Mouse (Mus musculus) kidney, postnatal 0 days (tissue): Measurements from ENCODE around the gene Smok3b. TPM values are rescaled to one million over a fixed set of nuclear protein-coding genes. Genes with fewer than 3 reads are reported as not detected.
"Not testable (repeated sequence)": the region's sequence is repeated elsewhere in the genome, so short reads cannot be mapped to it uniquely, and the experiment has no call there.

ENCODE experiments used
- ATAC-seq: fragments of 200-750 bp; cut with Nextera tagmentation; replicated peaks from 2 replicates; pipeline ENCODE4 v1.8.0; 2017; ENCODE audit warnings: low read depth, moderate number of reproducible peaks, moderate TSS enrichment, moderate library complexity; ENCODE audit not compliant: low FRiP score
- DNase-seq: peaks from one replicate; pipeline ENCODE4 v3.0.0-alpha.2; 2016; ENCODE audit warnings: low spot score
- H3K27ac ChIP-seq: fragments of 300-500 bp; sonication (generic); 2 replicates; pipeline ENCODE4 v1.5.1; 2014; ENCODE audit warnings: mild to moderate bottlenecking
- H3K27me3 ChIP-seq: fragments of 300-500 bp; sonication (generic); 2 replicates; pipeline ENCODE4 v1.6.1; 2014; ENCODE audit warnings: low read length, mixed read lengths; ENCODE audit not compliant: insufficient read depth
- H3K36me3 ChIP-seq: fragments of 300-500 bp; sonication (generic); 2 replicates; pipeline ENCODE4 v1.6.1; 2014; ENCODE audit warnings: low read length, mixed read lengths; ENCODE audit not compliant: insufficient read depth
- H3K4me1 ChIP-seq: fragments of 300-500 bp; sonication (generic); replicated peaks from 2 replicates; pipeline ENCODE4 v1.6.1; 2014; ENCODE audit warnings: antibody characterized with exemption, low read length, mixed read lengths; ENCODE audit not compliant: insufficient read depth
- H3K4me2 ChIP-seq: fragments of 300-500 bp; sonication (generic); 2 replicates; pipeline ENCODE4 v1.6.1; 2014; ENCODE audit warnings: mild to moderate bottlenecking, low read length, moderate library complexity, mixed read lengths
- H3K4me3 ChIP-seq: fragments of 300-500 bp; sonication (generic); replicated peaks from 2 replicates; pipeline ENCODE4 v1.5.1; 2014; ENCODE audit warnings: low read depth, low read length
- H3K9ac ChIP-seq: fragments of 300-500 bp; sonication (generic); 2 replicates; pipeline ENCODE4 v1.6.1; 2014; ENCODE audit warnings: low read depth, low read length
- H3K9me3 ChIP-seq: fragments of 300-500 bp; sonication (generic); replicated peaks from 2 replicates; pipeline ENCODE4 v1.6.1; 2016; ENCODE audit warnings: low read length, inconsistent platforms, mixed read lengths
- CTCF ChIP-seq: IDR thresholded peaks from 2 replicates; pipeline ENCODE4 v1.5.1; 2016; ENCODE audit warnings: antibody characterized with exemption, low read depth, mild to moderate bottlenecking, moderate library complexity
- WGBS: fragments of 180-500 bp; shearing (Covaris S2); extraction: QIAGEN DNeasy Blood & Tissue Kit; methylation state at CpG from one replicate; pipeline ENCODE4 v1.1.7; 2014; 5-methylcytosine and 5-hydroxymethylcytosine counted together
- polyA plus RNA-seq: library from polyadenylated mRNA; unstranded; fragments of >200 nt; fragmentation: Nextera tagmentation; extraction: Ambion mirVana; gene quantifications from 2 replicates; pipeline ENCODE4 v1.2.1, GENCODE M21; 2015

Gene Smok3b
- polyA plus RNA-seq, result not detected in 2 replicates

DNA sequence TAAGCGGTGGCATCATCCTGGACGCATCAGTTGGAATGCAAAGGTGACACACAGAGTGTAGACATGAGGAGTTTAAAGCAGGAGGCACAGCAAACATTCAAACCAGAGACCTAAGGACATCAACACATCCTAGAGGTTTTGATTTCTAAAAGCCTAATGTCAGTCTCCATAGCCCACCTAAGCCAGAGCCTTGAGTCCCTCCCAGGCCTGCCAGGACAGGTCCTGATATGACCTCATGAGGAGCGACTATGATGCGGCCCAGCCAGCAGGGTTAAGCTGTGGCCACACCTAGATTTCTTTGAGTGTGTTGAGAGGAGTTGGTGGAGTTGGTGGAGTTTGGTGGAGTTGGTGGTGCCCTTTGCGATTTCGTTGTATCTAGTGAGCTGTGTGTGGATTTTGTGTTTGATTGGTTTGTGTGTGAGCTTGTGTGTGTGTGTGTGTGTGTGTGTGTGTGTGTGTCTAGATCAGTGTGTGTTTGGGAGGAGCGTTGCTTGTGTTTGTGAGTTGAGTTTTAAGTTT is at the start of gene Smok3b, which contains the start of gene Smok3a:
Smok3b (plus strand) TSS at position 469 of the 519 bp plus-strand sequence.
Smok3a (plus strand) TSS at position 301 of the 519 bp plus-strand sequence.
- DNase-seq, H3K36me3 ChIP-seq, H3K27ac ChIP-seq, H3K4me3 ChIP-seq, ATAC-seq, H3K4me2 ChIP-seq, H3K9me3 ChIP-seq, H3K9ac ChIP-seq, H3K27me3 ChIP-seq, H3K4me1 ChIP-seq: not testable (repeated sequence)
- 84% methylated on average over 3 of the region's 7 CpGs for WGBS

- Histone ChIP-seq H3K36me3 (no peaks in the 10 kb centered on the region), H3K4me3 (no peak overlapping the region), H3K4me2 (no peak overlapping the region), H3K27ac (no peak overlapping the region), H3K27me3 (no peaks in the 10 kb centered on the region), H3K9me3 (no peaks in the 10 kb centered on the region), H3K9ac (no peak overlapping the region), H3K4me1 (no peaks in the 10 kb centered on the region)
- ATAC-seq (no peak), DNase-seq (no peak)
- TF ChIP-seq CTCF, result peak; percentile 18; the same call in 1 of the 2 replicates
- 67% methylated on average over 2 of the region's 2 CpGs for WGBS
Observed at GRCm38 (mm10) chr5:137973161-137973560, 48.1 kb upstream of the Smok3b start.

DNA sequence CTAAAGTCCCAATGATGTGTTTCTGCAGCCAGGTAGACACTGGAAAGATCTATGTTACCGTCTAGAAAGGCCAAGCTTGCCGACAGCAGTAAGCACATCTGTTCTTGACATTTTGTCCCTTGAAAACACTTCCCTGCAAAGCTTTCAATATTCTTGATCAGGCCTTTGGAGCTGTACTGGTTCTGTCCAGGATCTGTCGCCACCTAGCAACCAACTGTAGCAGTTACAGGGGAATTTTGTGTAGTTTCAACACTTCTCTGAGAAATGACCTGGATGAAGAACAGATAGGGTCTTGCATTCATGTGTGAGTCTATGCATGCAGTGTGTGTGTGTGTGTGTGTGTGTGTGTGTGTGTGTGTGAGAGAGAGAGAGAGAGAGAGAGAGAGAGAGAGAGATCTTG is 47.5 kb upstream of the Smok3b start:
- Histone ChIP-seq H3K36me3 (no peaks in the 10 kb centered on the region), H3K27ac (no peak overlapping the region), H3K9ac (no peak overlapping the region), H3K4me1 (no peaks in the 10 kb centered on the region), H3K4me3 (no peak overlapping the region), H3K27me3 (no peaks in the 10 kb centered on the region), H3K4me2 (no peak overlapping the region), H3K9me3 (no peaks in the 10 kb centered on the region)
- DNase-seq (peak; percentile 41), ATAC-seq (no peak)
- 48% methylated on average over 3 of the region's 3 CpGs for WGBS
- peak; percentile 59 for TF ChIP-seq CTCF

GRCm38 (mm10) chr5:137974724-137975123 is 46.5 kb upstream of the Smok3b start:
- Histone ChIP-seq H3K27me3 (no peaks in the 10 kb centered on the region), H3K27ac (no peak overlapping the region), H3K4me1 (no peaks in the 10 kb centered on the region), H3K4me2 (no peak overlapping the region), H3K36me3 (no peaks in the 10 kb centered on the region), H3K9ac (no peak overlapping the region), H3K9me3 (no peaks in the 10 kb centered on the region), H3K4me3 (no peak overlapping the region)
- ATAC-seq (no peak), DNase-seq (no peak)
- 71% methylated on average over 3 of the region's 3 CpGs for WGBS
- TF ChIP-seq CTCF, result no peak

GRCm38 (mm10) chr5:137975434-137975833 is 45.8 kb upstream of the Smok3b start:
- Histone ChIP-seq H3K36me3 (no peaks in the 10 kb centered on the region), H3K4me3 (no peak overlapping the region), H3K9ac (no peak overlapping the region), H3K27ac (no peak overlapping the region), H3K4me1 (no peaks in the 10 kb centered on the region), H3K9me3 (no peaks in the 10 kb centered on the region), H3K27me3 (no peaks in the 10 kb centered on the region), H3K4me2 (no peak overlapping the region)
- WGBS, result 60% methylated on average over 1 of the region's 1 CpGs
- DNase-seq, result no peak
- ATAC-seq, result no peak
- no peak for TF ChIP-seq CTCF

DNA sequence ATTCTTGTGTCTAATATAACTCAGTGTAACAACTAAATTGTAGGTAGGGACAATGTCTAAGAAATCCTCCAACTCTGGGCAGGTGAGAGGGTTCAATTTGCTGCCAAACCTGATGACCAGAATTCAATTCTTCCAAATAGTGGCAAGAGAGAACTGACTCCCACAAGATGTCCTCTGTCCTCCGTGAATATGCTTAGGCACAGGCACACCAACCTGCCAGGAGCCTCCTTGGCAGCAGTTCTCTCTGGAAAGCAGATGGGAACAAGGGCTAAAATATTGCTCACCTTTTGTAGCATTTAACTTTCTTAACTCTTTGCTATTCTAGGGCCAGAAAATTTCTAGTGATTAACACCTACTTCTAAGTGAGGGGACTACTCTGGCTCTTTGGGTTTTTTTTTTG is 43.9 kb upstream of the Smok3b start:
- WGBS, result 30% methylated on average over 1 of the region's 1 CpGs
- Histone ChIP-seq H3K4me2 (no peak overlapping the region), H3K9ac (no peak overlapping the region), H3K4me3 (no peak overlapping the region), H3K36me3 (no peaks in the 10 kb centered on the region), H3K4me1 (no peaks in the 10 kb centered on the region), H3K27me3 (no peaks in the 10 kb centered on the region), H3K9me3 (no peaks in the 10 kb centered on the region), H3K27ac (no peak overlapping the region)
- TF ChIP-seq CTCF, result no peak
- no peak for DNase-seq
- no peak for ATAC-seq

DNA sequence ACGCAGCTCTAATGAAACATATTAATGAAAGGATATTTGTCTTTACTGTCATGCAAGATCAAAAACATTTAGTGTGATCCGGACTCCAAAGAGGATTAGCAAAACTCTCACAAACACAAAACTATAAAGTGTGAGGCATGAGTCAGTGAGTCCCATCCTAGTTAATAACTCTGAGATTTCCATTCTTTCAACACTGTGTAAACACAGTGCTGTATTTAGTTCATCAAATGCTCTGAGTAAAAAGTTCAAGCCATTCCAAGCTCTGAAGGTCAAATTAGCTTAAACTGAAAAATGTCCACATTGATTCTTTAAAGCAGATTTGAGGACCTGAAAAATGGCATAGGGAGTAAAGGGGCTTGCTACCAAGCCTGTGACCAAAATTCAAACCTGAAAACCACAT is 42.1 kb upstream of the Smok3b start:
- Histone ChIP-seq H3K9me3 (no peaks in the 10 kb centered on the region), H3K4me2 (no peak overlapping the region), H3K27ac (no peak overlapping the region), H3K36me3 (no peaks in the 10 kb centered on the region), H3K27me3 (no peaks in the 10 kb centered on the region), H3K9ac (no peak overlapping the region), H3K4me1 (no peaks in the 10 kb centered on the region), H3K4me3 (no peak overlapping the region)
- no peak for DNase-seq
- WGBS, result 79% methylated on average over 2 of the region's 2 CpGs
- TF ChIP-seq CTCF, result no peak
- no peak for ATAC-seq
